Mouse (Mus musculus) megakaryocyte progenitor cell, adult 5-6 weeks (primary cell): ENCODE measurements around the gene Gm17402. TPM values are rescaled to one million over a fixed set of nuclear protein-coding genes. Genes with fewer than 3 reads are reported as not detected.

Experiments
- total RNA-seq, 2 experiments: library from RNA; stranded (forward) in 1 of 2; stranded (reverse) in 1 of 2; fragments of 157-497, 149-512 nt in 1 of 2; fragments of 200-1000 nt in 1 of 2; gene quantifications; 2 replicates each; pipeline versions ENCODE4 v1.2.3 to v1.2.4; 2015 to 2017

The Gm17402 gene
- total RNA-seq, 2 experiments from 2014 or later: not detected

Other genes starting within 250 kb of the Gm17402 start
- not detected in 2 replicates for gene Mlf1, start 1.1 kb downstream of the Gm17402 start, total RNA-seq (2015)
- gene Mlf1, start 1.1 kb downstream of the Gm17402 start, total RNA-seq (2017): 0.33 and 1.4 TPM in 2 replicates
- gene Gfm1, start 54.9 kb upstream of the Gm17402 start, total RNA-seq (2015): 44.8 and 50.0 TPM in 2 replicates
- gene Gfm1, start 54.9 kb upstream of the Gm17402 start, total RNA-seq (2017): 80.8 and 97.7 TPM in 2 replicates
- gene Lxn, start 88.8 kb upstream of the Gm17402 start, total RNA-seq (2015): 40.7 and 43.7 TPM in 2 replicates
- 9.1 and 13.7 TPM in 2 replicates for gene Lxn, start 88.8 kb upstream of the Gm17402 start, total RNA-seq (2017)
- 0.47 TPM in 1 of 2 replicates, not detected in the other for gene Rarres1, start 140.4 kb upstream of the Gm17402 start, total RNA-seq (2015)
- not detected in 2 replicates for gene Rarres1, start 140.4 kb upstream of the Gm17402 start, total RNA-seq (2017)
- gene Mfsd1, start 207.6 kb upstream of the Gm17402 start, total RNA-seq (2015): 66.5 and 77.0 TPM in 2 replicates
- gene Mfsd1, start 207.6 kb upstream of the Gm17402 start, total RNA-seq (2017): 177 and 181 TPM in 2 replicates